Mouse (Mus musculus) cerebellum, adult 2 months (tissue): ENCODE measurements around the gene Nup155. TPM values are rescaled to one million over a fixed set of nuclear protein-coding genes. Genes with fewer than 3 reads are reported as not detected.
"Not testable (repeated sequence)": the region's sequence is repeated elsewhere in the genome, so short reads cannot be mapped to it uniquely, and the experiment has no call there.

Experiments used
- DNase-seq, 2 experiments: peaks; one replicate each; pipeline ENCODE4 v3.0.0; 2021
- H3K27ac ChIP-seq: fragments of 200-500 bp; 2 replicates; pipeline ENCODE4 v1.5.1; 2012; ENCODE audit warnings: low read length, control low read depth, inconsistent platforms; ENCODE audit not compliant: insufficient read depth
- H3K27me3 ChIP-seq: fragments of 200-500 bp; 2 replicates; pipeline ENCODE4 v1.6.1; 2012; ENCODE audit warnings: inconsistent platforms, mild to moderate bottlenecking, low read length, moderate library complexity; ENCODE audit not compliant: control insufficient read depth, insufficient read depth
- H3K4me1 ChIP-seq: fragments of 200-500 bp; 2 replicates; pipeline ENCODE4 v1.6.1; 2011; ENCODE audit warnings: low read length; ENCODE audit not compliant: control insufficient read depth, insufficient read depth
- H3K4me3 ChIP-seq: fragments of 200-500 bp; replicated peaks from 2 replicates; pipeline ENCODE3; 2011; ENCODE audit warnings: mild to moderate bottlenecking, low read depth, low read length, control low read depth; ENCODE audit not compliant: insufficient read depth
- CTCF ChIP-seq: fragments of 200-500 bp; IDR thresholded peaks from 2 replicates; pipeline ENCODE4 v1.5.1; 2011; ENCODE audit warnings: low read depth, mild to moderate bottlenecking, control low read depth, low read length, moderate library complexity, borderline replicate concordance; ENCODE audit not compliant: insufficient read depth
- POLR2A ChIP-seq: fragments of 200-500 bp; IDR thresholded peaks from 2 replicates; pipeline ENCODE4 v1.6.1; 2011; ENCODE audit warnings: low read length, control low read depth, borderline replicate concordance; ENCODE audit not compliant: insufficient read depth
- WGBS: fragments of 180-500 bp; shearing (Covaris S2); methylation state at CpG from one replicate; pipeline ENCODE4 v1.1.7; 2018; 5-methylcytosine and 5-hydroxymethylcytosine counted together
- polyA plus RNA-seq: library from polyadenylated mRNA; depleted of rRNA; stranded (reverse); fragments of >200 nt; gene quantifications from 2 replicates; pipeline ENCODE4 v1.2.3, GENCODE M21; 2012

Gene Nup155
- polyA plus RNA-seq, 1 experiment: 14.9 TPM

GRCm38 (mm10) chr15:8097853-8098252, 11.2 kb upstream of the Nup155 start:
- Histone ChIP-seq H3K27ac (no peak overlapping the region), H3K4me1 (no peaks in the 10 kb centered on the region), H3K4me3 (peak overlapping the region; percentile 15), H3K27me3 (no peaks in the 10 kb centered on the region)
- peak; percentile 40; the same call in 1 of the 2 replicates for TF ChIP-seq CTCF
- TF ChIP-seq POLR2A: no peak
- 19% methylated on average over 7 of the region's 7 CpGs for WGBS
- DNase-seq: peak; percentile 27 to 50

- TF ChIP-seq CTCF (peak; percentile 87), POLR2A (peak; percentile 87)
- Histone ChIP-seq H3K27me3 (no peaks in the 10 kb centered on the region), H3K4me3 (peak within 1 kb of the TSS; percentile 83), H3K4me1 (no peaks in the 10 kb centered on the region), H3K27ac (no peak within 1 kb of the TSS)
- WGBS: 2% methylated on average over 56 of the region's 56 CpGs
- DNase-seq: peak; percentile 96 to 98
Observed at GRCm38 (mm10) chr15:8098774-8099749, 10.0 kb upstream of the Nup155 start, which contains the start of gene Wdr70. Gene Wdr70 (minus strand): TSS chr15:8099209.

- H3K27me3 ChIP-seq, H3K4me3 ChIP-seq, H3K4me1 ChIP-seq, H3K27ac ChIP-seq, DNase-seq: not testable (repeated sequence)
- WGBS: 81% methylated on average over 15 of the region's 15 CpGs
Observed at GRCm38 (mm10) chr15:8101975-8102542, 7.0 kb upstream of the Nup155 start.

- WGBS: 59% methylated on average over 19 of the region's 19 CpGs
- Histone ChIP-seq H3K4me1 (peaks cover 3% of the 10 kb centered on the region; the same call in 1 of the 2 replicates), H3K27ac (no peak overlapping the region), H3K27me3 (no peaks in the 10 kb centered on the region), H3K4me3 (peak overlapping the region; percentile 92)
- TF ChIP-seq POLR2A: no peak
- TF ChIP-seq CTCF: no peak
- DNase-seq: no peak
Observed at GRCm38 (mm10) chr15:8108360-8108965, 610 bp upstream of the Nup155 start.

- no peak for TF ChIP-seq CTCF
- TF ChIP-seq POLR2A: no peak
- no peak for DNase-seq
- under 1% methylated on average over 8 of the region's 8 CpGs for WGBS
- Histone ChIP-seq H3K27ac (no peak overlapping the region), H3K27me3 (no peaks in the 10 kb centered on the region), H3K4me1 (peaks cover 3% of the 10 kb centered on the region; the same call in 1 of the 2 replicates), H3K4me3 (peak overlapping the region; percentile 92)
Observed at GRCm38 (mm10) chr15:8109782-8110181, 709 bp downstream of the Nup155 start.

GRCm38 (mm10) chr15:8129281-8129680, 20.2 kb downstream of the Nup155 start:
- TF ChIP-seq CTCF (no peak), POLR2A (no peak)
- no peak for DNase-seq
- no peaks in the 10 kb centered on the region for H3K4me1 ChIP-seq
- no peak overlapping the region for H3K27ac ChIP-seq
- H3K27me3 ChIP-seq: no peaks in the 10 kb centered on the region
- H3K4me3 ChIP-seq: no peak overlapping the region
- WGBS: 66% methylated on average over 1 of the region's 1 CpGs

GRCm38 (mm10) chr15:8131268-8131667, 22.2 kb downstream of the Nup155 start:
- H3K27me3 ChIP-seq: no peaks in the 10 kb centered on the region
- no peaks in the 10 kb centered on the region for H3K4me1 ChIP-seq
- DNase-seq: no peak
- H3K27ac ChIP-seq: no peak overlapping the region
- WGBS: 97% methylated on average over 3 of the region's 3 CpGs
- TF ChIP-seq POLR2A (no peak), CTCF (no peak)
- H3K4me3 ChIP-seq: no peak overlapping the region

GRCm38 (mm10) chr15:8131761-8132160, 22.7 kb downstream of the Nup155 start:
- TF ChIP-seq CTCF (no peak), POLR2A (no peak)
- H3K4me1 ChIP-seq: no peaks in the 10 kb centered on the region
- no peak for DNase-seq
- H3K27ac ChIP-seq: no peak overlapping the region
- H3K27me3 ChIP-seq: no peaks in the 10 kb centered on the region
- no peak overlapping the region for H3K4me3 ChIP-seq
